Mouse (Mus musculus) neutrophil, adult 83 days (primary cell): ENCODE measurements around the gene Serpinf2. TPM values are rescaled to one million over a fixed set of nuclear protein-coding genes. Genes with fewer than 3 reads are reported as not detected.

Experiments
- total RNA-seq, 2 experiments: library from RNA; stranded (reverse); gene quantifications; one replicate each; pipeline ENCODE4 v1.2.4; 2023

Gene Serpinf2
- total RNA-seq = not detected

DNA sequence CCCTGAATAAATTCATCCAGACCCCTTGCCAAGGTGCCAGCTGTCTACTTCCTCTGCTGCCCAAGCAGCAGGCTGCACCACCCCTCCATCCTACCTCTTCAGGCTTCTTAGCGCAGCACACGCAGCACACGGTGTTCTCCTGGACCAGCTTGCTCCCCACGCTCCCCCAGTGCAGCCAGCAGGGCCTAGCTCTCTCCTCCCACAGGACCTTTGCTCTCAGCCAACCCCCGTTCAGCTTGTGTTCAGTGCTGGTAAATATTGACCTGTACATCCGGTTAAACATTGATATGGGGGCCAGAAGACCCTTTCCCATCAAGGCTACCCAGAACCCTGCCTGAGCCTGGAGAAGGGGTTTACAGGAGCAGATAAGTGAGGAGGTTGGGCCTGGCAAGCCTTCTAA lies at the start of gene Serpinf2:
Gene Serpinf2 (minus strand): TSS at position 229 of the 400 bp plus-strand sequence.

DNA sequence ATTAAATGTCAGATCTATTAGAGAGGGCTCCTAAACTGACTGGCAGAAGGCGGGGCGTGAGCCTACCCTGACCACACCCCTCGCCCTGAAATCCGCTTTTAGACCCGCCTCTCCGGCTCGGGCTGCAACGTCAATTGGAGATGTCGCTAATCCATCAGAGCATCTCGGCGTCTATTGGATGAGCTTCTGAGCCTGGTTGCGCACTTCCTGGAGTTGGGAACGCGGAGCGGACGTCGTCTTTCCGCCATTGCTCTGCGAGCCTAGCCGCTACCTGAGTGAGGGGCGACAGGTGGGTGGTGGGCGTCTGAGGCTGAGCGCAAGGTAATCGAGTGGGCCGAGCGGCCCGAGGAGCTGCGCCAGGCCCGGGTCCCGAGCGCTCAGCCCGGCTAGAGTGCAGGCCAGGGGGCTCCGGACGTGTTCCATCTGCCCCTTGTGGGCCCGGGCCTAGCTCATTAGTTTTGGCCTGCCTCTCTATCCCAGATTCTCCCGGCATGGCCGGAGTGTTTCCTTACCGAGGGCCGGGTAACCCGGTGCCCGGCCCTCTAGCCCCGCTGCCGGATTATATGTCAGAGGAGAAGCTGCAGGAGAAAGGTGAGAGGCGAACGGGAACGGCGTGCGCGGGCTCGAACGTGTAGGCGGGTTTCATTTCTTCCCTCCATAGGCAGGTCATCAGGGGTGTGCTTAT lies 47.4 kb upstream of the Serpinf2 start, which contains the start of gene Prpf8:
Gene Prpf8 (plus strand): TSS at position 216 of the 685 bp plus-strand sequence.

DNA sequence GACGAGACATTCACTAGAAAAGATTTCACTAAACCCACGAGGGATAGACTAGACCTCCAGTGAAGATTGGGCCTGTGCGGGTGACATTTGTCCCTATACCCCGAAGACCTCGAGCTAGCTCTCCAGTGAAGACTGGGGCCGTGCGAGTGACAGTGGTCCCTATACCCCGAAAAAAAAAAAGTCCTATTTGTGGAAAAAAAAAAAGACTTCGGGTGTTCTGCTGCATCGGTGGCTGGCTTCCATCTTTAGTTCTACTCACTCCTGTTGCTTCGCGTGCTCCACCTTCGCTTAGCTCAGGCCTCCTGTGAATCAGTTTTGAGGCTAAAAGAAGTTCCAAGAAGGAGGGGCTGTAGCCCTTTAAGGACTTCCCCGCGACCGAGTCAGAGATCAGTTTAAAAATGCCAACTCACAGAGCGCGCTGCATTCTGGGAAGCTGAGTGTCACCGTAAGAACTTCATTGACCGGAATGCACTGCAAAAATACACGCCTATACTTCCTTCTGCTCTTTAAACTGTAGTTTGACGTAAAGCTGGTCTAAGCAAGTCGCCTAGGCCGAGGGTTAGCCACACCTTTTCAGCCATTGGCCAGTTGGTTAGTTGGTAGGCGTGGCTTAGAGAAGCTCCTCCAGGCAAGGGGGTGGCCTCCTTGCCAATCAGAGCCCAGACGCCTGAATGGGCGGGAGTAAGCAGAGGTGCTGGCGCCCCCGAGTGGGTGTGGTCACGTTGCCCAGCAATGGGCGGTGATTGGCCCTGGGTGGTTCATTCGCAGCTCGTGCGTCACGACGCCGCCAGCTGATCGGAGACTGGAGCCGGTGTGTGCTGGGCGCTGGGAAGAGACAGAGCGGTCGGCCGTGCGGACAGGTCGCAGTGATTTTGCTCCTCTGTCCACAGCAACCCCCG lies 21.7 kb upstream of the Serpinf2 start, which contains the start of gene Tlcd2:
Gene Tlcd2 (plus strand): TSS at position 872 of the 899 bp plus-strand sequence.

GRCm38 (mm10) chr11:75453991-75454930 lies 14.9 kb upstream of the Serpinf2 start, which contains the start of gene Wdr81:
Gene Wdr81 (minus strand): TSS chr11:75454717.

DNA sequence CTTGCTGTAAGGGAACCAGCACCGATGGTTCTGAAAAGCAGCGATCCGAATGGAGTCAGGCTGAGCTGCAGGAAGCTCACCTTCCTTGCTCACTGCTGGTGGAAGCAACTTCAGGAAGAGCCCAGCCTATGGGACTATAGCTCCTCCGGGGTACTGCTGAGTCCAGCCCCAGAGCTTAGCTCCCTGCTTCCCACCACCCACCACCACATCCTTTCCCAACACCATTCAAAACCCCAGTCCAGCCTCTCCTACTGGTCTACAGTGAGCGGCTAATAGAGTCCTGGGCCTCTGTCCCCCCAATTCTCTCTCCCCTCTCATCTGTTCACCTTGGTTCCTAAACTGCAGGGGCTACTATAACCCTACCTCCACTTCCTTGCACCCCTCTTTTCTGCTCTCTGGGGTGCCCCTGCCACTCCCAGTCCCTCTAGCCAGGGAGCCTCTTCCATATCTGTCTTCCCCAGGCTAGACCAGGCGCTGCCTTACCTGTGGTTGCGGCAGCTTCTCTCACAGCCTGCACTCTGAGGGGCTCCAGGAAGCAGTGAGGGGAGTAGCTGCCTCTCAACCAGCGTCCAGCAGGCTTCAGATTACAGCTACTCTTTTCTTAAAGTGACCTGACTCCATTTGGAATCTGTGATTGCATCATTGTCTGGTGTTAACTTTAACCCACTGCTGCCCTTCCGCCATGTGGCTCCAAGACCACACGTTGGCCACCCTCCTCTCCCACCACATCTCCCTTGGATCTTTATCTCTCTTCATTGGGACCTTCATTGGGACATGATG lies 17.2 kb downstream of the Serpinf2 start, which contains the start of gene Serpinf1:
Gene Serpinf1 (minus strand): TSS at position 689 of the 780 bp plus-strand sequence.

Other genes starting within 250 kb of the Serpinf2 start
- 1 to 10 TPM; 3.7 to 4.7 TPM for gene Dph1, start 248.3 kb downstream of the Serpinf2 start, total RNA-seq
- gene Rtn4rl1, start 245.8 kb downstream of the Serpinf2 start, total RNA-seq = under 1 TPM; 0.22 TPM
- gene Rpa1, start 91.3 kb downstream of the Serpinf2 start, total RNA-seq = 10 to 100 TPM; 65.0 to 79.0 TPM
- 1 to 10 TPM; 3.2 to 4.4 TPM for gene Smyd4, start 91.2 kb downstream of the Serpinf2 start, total RNA-seq
- gene Serpinf1, start 16.9 kb downstream of the Serpinf2 start, total RNA-seq = 10 to 100 TPM; 13.1 to 16.6 TPM
- 10 to 100 TPM; 25.4 to 25.8 TPM for gene Wdr81, start 15.1 kb upstream of the Serpinf2 start, total RNA-seq
- 1 to 10 TPM; 5.3 to 6.3 TPM for gene Tlcd2, start 22.1 kb upstream of the Serpinf2 start, total RNA-seq
- gene Prpf8, start 47.2 kb upstream of the Serpinf2 start, total RNA-seq = 100 to 1,000 TPM; 106 to 110 TPM
- under 1 TPM; 0.94 to 0.97 TPM for gene Rilp, start 70.5 kb upstream of the Serpinf2 start, total RNA-seq
- 1 to 10 TPM; 1.4 to 1.7 TPM for gene Scarf1, start 73.9 kb upstream of the Serpinf2 start, total RNA-seq
- 10 to 100 TPM; 54.6 to 73.8 TPM for gene Slc43a2, start 92.1 kb upstream of the Serpinf2 start, total RNA-seq
- 100 to 1,000 TPM; 201 to 220 TPM for gene Pitpna, start 148.5 kb upstream of the Serpinf2 start, total RNA-seq
- gene Inpp5k, start 191.4 kb upstream of the Serpinf2 start, total RNA-seq = 10 to 100 TPM; 70.5 to 82.5 TPM
- gene Myo1c, start 210.9 kb upstream of the Serpinf2 start, total RNA-seq = 10 to 100 TPM; 52.8 to 60.4 TPM
- gene Crk, start 239.7 kb upstream of the Serpinf2 start, total RNA-seq = 10 to 100 TPM; 50.3 to 68.6 TPM